Mouse (Mus musculus) olfactory bulb, adult 2 months (tissue): ENCODE measurements around the gene Rdh1. TPM values are rescaled to one million over a fixed set of nuclear protein-coding genes. Genes with fewer than 3 reads are reported as not detected.

Source experiments
- H3K27ac ChIP-seq: fragments of 200-500 bp; 2 replicates; pipeline ENCODE4 v1.5.1; 2012; ENCODE audit warnings: low read depth, low read length; ENCODE audit not compliant: insufficient read depth
- H3K4me1 ChIP-seq: fragments of 200-500 bp; 2 replicates; pipeline ENCODE4 v1.6.1; 2012; ENCODE audit warnings: low read length; ENCODE audit not compliant: control insufficient read depth, insufficient read depth
- H3K4me3 ChIP-seq: fragments of 200-500 bp; 2 replicates; pipeline ENCODE4 v1.5.1; 2012; ENCODE audit warnings: mild to moderate bottlenecking, low read depth, low read length, moderate library complexity; ENCODE audit not compliant: insufficient read depth
- CTCF ChIP-seq: fragments of 200-500 bp; IDR thresholded peaks from 2 replicates; pipeline ENCODE4 v1.5.1; 2012; ENCODE audit warnings: low read depth, mild to moderate bottlenecking, low read length, moderate library complexity; ENCODE audit not compliant: insufficient read depth
- POLR2A ChIP-seq: fragments of 200-500 bp; IDR thresholded peaks from 2 replicates; pipeline ENCODE4 v1.6.1; 2012; ENCODE audit warnings: mild to moderate bottlenecking, low read depth, low read length, moderate library complexity; ENCODE audit not compliant: insufficient read depth
- WGBS: fragments of 180-500 bp; shearing (Covaris S2); methylation state at CpG from one replicate; pipeline ENCODE4 v1.1.7; 2018; 5-methylcytosine and 5-hydroxymethylcytosine counted together
- polyA plus RNA-seq: library from polyadenylated mRNA; stranded (reverse); fragments of >200 nt; gene quantifications from 2 replicates; pipeline ENCODE4 v1.2.4, GENCODE M21; 2012; ENCODE audit warnings: low replicate concordance; ENCODE audit not compliant: missing spikeins, insufficient read depth, insufficient read length

The Rdh1 gene
- polyA plus RNA-seq, 1 experiment, result not detected

- H3K27ac ChIP-seq, result no peak overlapping the region
- TF ChIP-seq CTCF (no peak), POLR2A (no peak)
- 39% methylated on average over 5 of the region's 5 CpGs for WGBS
- peaks cover 18% of the 10 kb centered on the region for H3K4me1 ChIP-seq
- no peak overlapping the region for H3K4me3 ChIP-seq
Observed at GRCm38 (mm10) chr10:127731397-127731796, 28.1 kb upstream of the Rdh1 start.

GRCm38 (mm10) chr10:127734434-127734833 is 25.1 kb upstream of the Rdh1 start:
- no peak for TF ChIP-seq POLR2A
- no peak for TF ChIP-seq CTCF
- H3K4me3 ChIP-seq, result no peak overlapping the region
- H3K27ac ChIP-seq, result no peak overlapping the region
- H3K4me1 ChIP-seq, result peaks cover 13% of the 10 kb centered on the region
- WGBS, result 49% methylated on average over 5 of the region's 5 CpGs

- TF ChIP-seq POLR2A (no peak), CTCF (no peak)
- Histone ChIP-seq H3K27ac (no peak overlapping the region), H3K4me3 (no peak overlapping the region), H3K4me1 (peaks cover 9% of the 10 kb centered on the region)
- 91% methylated on average over 2 of the region's 2 CpGs for WGBS
Observed at GRCm38 (mm10) chr10:127736266-127736665, 23.3 kb upstream of the Rdh1 start.

GRCm38 (mm10) chr10:127736916-127737315 is 22.6 kb upstream of the Rdh1 start:
- no peak for TF ChIP-seq POLR2A
- TF ChIP-seq CTCF, result no peak
- WGBS, result 86% methylated on average over 4 of the region's 4 CpGs
- H3K27ac ChIP-seq, result no peak overlapping the region
- H3K4me1 ChIP-seq, result peaks cover 7% of the 10 kb centered on the region
- no peak overlapping the region for H3K4me3 ChIP-seq

GRCm38 (mm10) chr10:127737552-127737951 is 22.0 kb upstream of the Rdh1 start:
- no peak for TF ChIP-seq CTCF
- no peak for TF ChIP-seq POLR2A

GRCm38 (mm10) chr10:127738151-127738882 is 21.2 kb upstream of the Rdh1 start:
- WGBS, result 48% methylated on average over 13 of the region's 13 CpGs

More at GRCm38 (mm10) chr10:127737552-127737951, 22.0 kb upstream of the Rdh1 start:
- Histone ChIP-seq H3K4me1 (peaks cover 7% of the 10 kb centered on the region), H3K27ac (no peak overlapping the region), H3K4me3 (no peak overlapping the region)
- 25% methylated on average over 2 of the region's 2 CpGs for WGBS

GRCm38 (mm10) chr10:127739083-127739660 is 20.3 kb upstream of the Rdh1 start, which contains the start of gene Zbtb39:
TSS of gene Zbtb39 (plus strand) at chr10:127739538.
- Histone ChIP-seq H3K27ac (no peak within 1 kb of the TSS), H3K4me3 (peak within 1 kb of the TSS; percentile 94), H3K4me1 (peaks cover 7% of the 10 kb centered on the region)
- WGBS, result 2% methylated on average over 32 of the region's 61 CpGs
- TF ChIP-seq CTCF, result peak; percentile 47
- TF ChIP-seq POLR2A, result no peak; the same call in 1 of the 2 replicates

More at GRCm38 (mm10) chr10:127738151-127738882, 21.2 kb upstream of the Rdh1 start:
- TF ChIP-seq POLR2A, result no peak
- no peak for TF ChIP-seq CTCF
- H3K4me3 ChIP-seq, result no peak overlapping the region
- H3K27ac ChIP-seq, result no peak overlapping the region
- H3K4me1 ChIP-seq, result peaks cover 7% of the 10 kb centered on the region

GRCm38 (mm10) chr10:127739661-127740161 is 19.8 kb upstream of the Rdh1 start:
- WGBS, result under 1% methylated on average over 51 of the region's 55 CpGs
- Histone ChIP-seq H3K4me1 (peaks cover 7% of the 10 kb centered on the region), H3K27ac (no peak overlapping the region), H3K4me3 (peak overlapping the region; percentile 94)
- TF ChIP-seq CTCF, result peak; percentile 25; the same call in 1 of the 2 replicates
- no peak for TF ChIP-seq POLR2A

- Histone ChIP-seq H3K4me1 (peaks cover 7% of the 10 kb centered on the region), H3K27ac (no peak overlapping the region), H3K4me3 (no peak overlapping the region)
- WGBS, result 59% methylated on average over 5 of the region's 5 CpGs
- TF ChIP-seq POLR2A, result no peak
- TF ChIP-seq CTCF, result peak; percentile 59
Observed at GRCm38 (mm10) chr10:127744661-127745060, 14.9 kb upstream of the Rdh1 start.
